Mouse (Mus musculus): ENCODE measurements around the gene Il19. TPM values are rescaled to one million over a fixed set of nuclear protein-coding genes. Genes with fewer than 3 reads are reported as not detected.

Gene Il19
- polyA plus RNA-seq, 1 experiment: not detected

Other genes starting within 250 kb of the Il19 start
- gene Gm29427, start 224.3 kb downstream of the Il19 start, polyA plus RNA-seq (2012; rRNA removed): not detected in 2 replicates
- 1.1 and 2.7 TPM in 2 replicates for gene Yod1, start 222.8 kb downstream of the Il19 start, polyA plus RNA-seq (2012; rRNA removed)
- gene Pfkfb2, start 210.9 kb downstream of the Il19 start, polyA plus RNA-seq (2012; rRNA removed): 6.6 and 14.1 TPM in 2 replicates
- gene AA986860, start 208.1 kb downstream of the Il19 start, polyA plus RNA-seq (2012; rRNA removed): 40.8 and 74.5 TPM in 2 replicates
- 1.7 and 2.3 TPM in 2 replicates for gene Fcamr, start 139.2 kb downstream of the Il19 start, polyA plus RNA-seq (2012; rRNA removed)
- gene Pigr, start 113.4 kb downstream of the Il19 start, polyA plus RNA-seq (2012; rRNA removed): 748 and 1,411 TPM in 2 replicates
- gene Fcmr, start 74.4 kb downstream of the Il19 start, polyA plus RNA-seq (2012; rRNA removed): 9.5 and 20.8 TPM in 2 replicates
- not detected in 2 replicates for gene Il24, start 52.7 kb downstream of the Il19 start, polyA plus RNA-seq (2012; rRNA removed)
- gene Il20, start 28.7 kb downstream of the Il19 start, polyA plus RNA-seq (2012; rRNA removed): not detected in 2 replicates
- gene Il10, start 79.7 kb upstream of the Il19 start, polyA plus RNA-seq (2012; rRNA removed): 0.14 and 0.22 TPM in 2 replicates
- 61.9 and 66.6 TPM in 2 replicates for gene Mapkapk2, start 157.7 kb upstream of the Il19 start, polyA plus RNA-seq (2012; rRNA removed)
- gene Dyrk3, start 198.2 kb upstream of the Il19 start, polyA plus RNA-seq (2012; rRNA removed): 0.80 and 0.84 TPM in 2 replicates
- 27.4 and 30.3 TPM in 2 replicates for gene Eif2d, start 213.1 kb upstream of the Il19 start, polyA plus RNA-seq (2012; rRNA removed)

Data from large intestine, adult 2 months (tissue).